Mouse (Mus musculus): Measurements from ENCODE around the gene Bpifa5. TPM values are rescaled to one million over a fixed set of nuclear protein-coding genes. Genes with fewer than 3 reads are reported as not detected.
"Not testable (repeated sequence)": the region's sequence is repeated elsewhere in the genome, so short reads cannot be mapped to it uniquely, and the experiment has no call there.

Gene Bpifa5
- not detected in 2 replicates for polyA plus RNA-seq (2012; ENCODE audit: insufficient read depth, insufficient read length, missing spikeins)

- Histone ChIP-seq H3K27ac (replicated peaks; ENCODE audit: low read depth, low read length) (no peak within 1 kb of the TSS), H3K4me1 (ENCODE audit: control insufficient read depth, insufficient read depth, insufficient read length, low read length) (no peaks in the 10 kb centered on the region), H3K4me3 (ENCODE audit: insufficient read depth, low read depth, low read length) (no peak within 1 kb of the TSS)
These were observed at the start of gene Bpifa5 for GRCm38 (mm10) chr2:154162307-154162706. TSS of gene Bpifa5 (plus strand) at chr2:154162607.

- Histone ChIP-seq H3K4me1 (ENCODE audit: control insufficient read depth, insufficient read depth, insufficient read length, low read length) (no peaks in the 10 kb centered on the region), H3K27ac (replicated peaks; ENCODE audit: low read depth, low read length) (no peak overlapping the region), H3K4me3 (ENCODE audit: insufficient read depth, low read depth, low read length) (no peak overlapping the region)
These were observed 45.0 kb upstream of the Bpifa5 start for GRCm38 (mm10) chr2:154117381-154117780.

GRCm38 (mm10) chr2:154130120-154130519 lies 32.3 kb upstream of the Bpifa5 start, which contains the start of gene Bpifa3:
TSS of gene Bpifa3 (plus strand) at chr2:154130336.
- Histone ChIP-seq H3K4me3 (ENCODE audit: insufficient read depth, low read depth, low read length) (no peak within 1 kb of the TSS), H3K27ac (replicated peaks; ENCODE audit: low read depth, low read length) (no peak within 1 kb of the TSS), H3K4me1 (ENCODE audit: control insufficient read depth, insufficient read depth, insufficient read length, low read length) (no peaks in the 10 kb centered on the region)

GRCm38 (mm10) chr2:154142580-154142979 lies 19.8 kb upstream of the Bpifa5 start, which contains the start of gene Bpifa1:
TSS of gene Bpifa1 (plus strand) at chr2:154142880.
- Histone ChIP-seq H3K27ac (replicated peaks; ENCODE audit: low read depth, low read length) (no peak within 1 kb of the TSS), H3K4me3 (ENCODE audit: insufficient read depth, low read depth, low read length) (no peak within 1 kb of the TSS), H3K4me1 (ENCODE audit: control insufficient read depth, insufficient read depth, insufficient read length, low read length) (no peaks in the 10 kb centered on the region)

- H3K4me3 ChIP-seq (ENCODE audit: insufficient read depth, low read depth, low read length), result no peak overlapping the region
- H3K4me1 ChIP-seq (ENCODE audit: control insufficient read depth, insufficient read depth, insufficient read length, low read length), result no peaks in the 10 kb centered on the region
- no peak overlapping the region for H3K27ac ChIP-seq (replicated peaks; ENCODE audit: low read depth, low read length)
These were observed 18.7 kb upstream of the Bpifa5 start for GRCm38 (mm10) chr2:154143735-154144134.

- no peak overlapping the region for H3K4me3 ChIP-seq (ENCODE audit: insufficient read depth, low read depth, low read length)
- H3K4me1 ChIP-seq (ENCODE audit: control insufficient read depth, insufficient read depth, insufficient read length, low read length), result no peaks in the 10 kb centered on the region
- no peak overlapping the region for H3K27ac ChIP-seq (replicated peaks; ENCODE audit: low read depth, low read length)
These were observed 14.9 kb upstream of the Bpifa5 start for GRCm38 (mm10) chr2:154147496-154147895.

- Histone ChIP-seq H3K4me1 (ENCODE audit: control insufficient read depth, insufficient read depth, insufficient read length, low read length) (no peaks in the 10 kb centered on the region), H3K4me3 (ENCODE audit: insufficient read depth, low read depth, low read length) (no peak overlapping the region), H3K27ac (replicated peaks; ENCODE audit: low read depth, low read length) (no peak overlapping the region)
These were observed 4.0 kb upstream of the Bpifa5 start for GRCm38 (mm10) chr2:154158433-154158832.

- no peak overlapping the region for H3K27ac ChIP-seq (replicated peaks; ENCODE audit: low read depth, low read length)
- no peak overlapping the region for H3K4me3 ChIP-seq (ENCODE audit: insufficient read depth, low read depth, low read length)
- H3K4me1 ChIP-seq (ENCODE audit: control insufficient read depth, insufficient read depth, insufficient read length, low read length), result no peaks in the 10 kb centered on the region
These were observed 899 bp downstream of the Bpifa5 start for GRCm38 (mm10) chr2:154163306-154163705.

- Histone ChIP-seq H3K4me3 (ENCODE audit: insufficient read depth, low read depth, low read length) (no peak overlapping the region), H3K4me1 (ENCODE audit: control insufficient read depth, insufficient read depth, insufficient read length, low read length) (no peaks in the 10 kb centered on the region), H3K27ac (replicated peaks; ENCODE audit: low read depth, low read length) (no peak overlapping the region)
These were observed 6.8 kb downstream of the Bpifa5 start for GRCm38 (mm10) chr2:154169172-154169571.

- H3K4me1 ChIP-seq (ENCODE audit: control insufficient read depth, insufficient read depth, insufficient read length, low read length), result no peaks in the 10 kb centered on the region
- H3K27ac ChIP-seq (replicated peaks; ENCODE audit: low read depth, low read length), result no peak overlapping the region
These were observed 9.2 kb downstream of the Bpifa5 start for GRCm38 (mm10) chr2:154171621-154172020.

GRCm38 (mm10) chr2:154173313-154173712 lies 10.9 kb downstream of the Bpifa5 start:
- H3K4me3 ChIP-seq (ENCODE audit: insufficient read depth, low read depth, low read length), result no peak overlapping the region
- no peaks in the 10 kb centered on the region for H3K4me1 ChIP-seq (ENCODE audit: control insufficient read depth, insufficient read depth, insufficient read length, low read length)
- no peak overlapping the region for H3K27ac ChIP-seq (replicated peaks; ENCODE audit: low read depth, low read length)

More at GRCm38 (mm10) chr2:154171621-154172020, 9.2 kb downstream of the Bpifa5 start:
- no peak overlapping the region for H3K4me3 ChIP-seq (ENCODE audit: insufficient read depth, low read depth, low read length)

GRCm38 (mm10) chr2:154181900-154182299 lies 19.5 kb downstream of the Bpifa5 start:
- H3K4me3 ChIP-seq (ENCODE audit: insufficient read depth, low read depth, low read length); H3K27ac ChIP-seq (replicated peaks; ENCODE audit: low read depth, low read length); H3K4me1 ChIP-seq (ENCODE audit: control insufficient read depth, insufficient read depth, insufficient read length, low read length): not testable (repeated sequence)

- H3K4me1 ChIP-seq (ENCODE audit: control insufficient read depth, insufficient read depth, insufficient read length, low read length); H3K27ac ChIP-seq (replicated peaks; ENCODE audit: low read depth, low read length); H3K4me3 ChIP-seq (ENCODE audit: insufficient read depth, low read depth, low read length): not testable (repeated sequence)
These were observed 20.7 kb downstream of the Bpifa5 start for GRCm38 (mm10) chr2:154183061-154183460.

- Histone ChIP-seq H3K27ac (replicated peaks; ENCODE audit: low read depth, low read length) (no peak overlapping the region), H3K4me3 (ENCODE audit: insufficient read depth, low read depth, low read length) (no peak overlapping the region)
These were observed 22.9 kb downstream of the Bpifa5 start for GRCm38 (mm10) chr2:154185319-154185718.

GRCm38 (mm10) chr2:154185748-154186147 lies 23.3 kb downstream of the Bpifa5 start:
- H3K4me3 ChIP-seq (ENCODE audit: insufficient read depth, low read depth, low read length), result no peak overlapping the region
- H3K27ac ChIP-seq (replicated peaks; ENCODE audit: low read depth, low read length), result no peak overlapping the region
- H3K4me1 ChIP-seq (ENCODE audit: control insufficient read depth, insufficient read depth, insufficient read length, low read length), result no peaks in the 10 kb centered on the region

More at GRCm38 (mm10) chr2:154185319-154185718, 22.9 kb downstream of the Bpifa5 start:
- no peaks in the 10 kb centered on the region for H3K4me1 ChIP-seq (ENCODE audit: control insufficient read depth, insufficient read depth, insufficient read length, low read length)

- Histone ChIP-seq H3K4me3 (ENCODE audit: insufficient read depth, low read depth, low read length) (no peak overlapping the region), H3K4me1 (ENCODE audit: control insufficient read depth, insufficient read depth, insufficient read length, low read length) (no peaks in the 10 kb centered on the region), H3K27ac (replicated peaks; ENCODE audit: low read depth, low read length) (no peak overlapping the region)
These were observed 25.1 kb downstream of the Bpifa5 start for GRCm38 (mm10) chr2:154187468-154187867.
